Mouse (Mus musculus) liver, adult 2 months (tissue): ENCODE data around the gene Plpp7.

ENCODE experiments used
- CTCF ChIP-seq: fragments of 200-500 bp; IDR thresholded peaks from 2 replicates; pipeline ENCODE4 v1.5.1; 2011; ENCODE audit warnings: low read depth, low read length, control low read depth
- POLR2A ChIP-seq: fragments of 200-500 bp; IDR thresholded peaks from 2 replicates; pipeline ENCODE4 v1.6.1; 2011; ENCODE audit warnings: low read length, control low read depth; ENCODE audit not compliant: insufficient read depth; ENCODE audit errors: extremely low read depth

GRCm38 (mm10) chr2:32131866-32132566 lies 36.7 kb downstream of the Plpp7 start:
- no peak for TF ChIP-seq CTCF
- no peak for TF ChIP-seq POLR2A
